ENCODE assay signal across 21 mouse cellular contexts in genomic region chr15:6602003-6602402, GRCm38 (mm10).
DNase-seq lines count a peak whose midpoint lies in the region; ATAC-seq and TF ChIP-seq lines count a peak whose summit lies in the region.
"Had no signal": no experiment of that assay in that cellular context is flagged by ENCODE, and none has a peak within 500 bp of the region (broad histone marks: within the 10 kb centered on the region; RNA-seq: fewer than 3 reads in every experiment).

No protein-coding gene starts in this region.

- H3K4me3 ChIP-seq in spleen, adult 2 months (ENCODE audit: extremely low read depth, insufficient read depth, insufficient read length) = no peak overlapping the region
- no peak overlapping the region for H3K4me3 ChIP-seq in bone marrow, adult 2 months (replicated peaks; ENCODE audit: control insufficient read depth, low read depth, low read length)
- H3K4me3 ChIP-seq: forebrain, embryonic 10.5 days; heart, embryonic 15.5 days; limb, embryonic 10.5 days; neural tube, embryonic 15.5 days had no signal

- no peaks in the 10 kb centered on the region for H3K27me3 ChIP-seq in spleen, adult 2 months (ENCODE audit: control insufficient read depth, insufficient read depth, low read length)
- H3K27me3 ChIP-seq: heart, embryonic 15.5 days; neural tube, embryonic 15.5 days had no signal

- no peaks in the 10 kb centered on the region for H3K36me3 ChIP-seq in spleen, adult 2 months (ENCODE audit: control insufficient read depth, insufficient read depth, low read length)
- H3K36me3 ChIP-seq: forebrain, embryonic 10.5 days; heart, embryonic 15.5 days; limb, embryonic 10.5 days; neural tube, embryonic 15.5 days had no signal

- no peak for TF ChIP-seq POLR2A in spleen, adult 2 months (IDR thresholded peaks at IDR 0.05; ENCODE audit: low read depth, low read length)
- TF ChIP-seq POLR2A in bone marrow, adult 2 months (IDR thresholded peaks at IDR 0.05; ENCODE audit: borderline replicate concordance, control insufficient read depth, low read depth, low read length) = no peak

- H3K27ac ChIP-seq in spleen, adult 2 months (ENCODE audit: insufficient read depth, low read length) = peak overlapping the region; percentile 72
- peak overlapping the region; percentile 51; the same call in 1 of the 2 replicates for H3K27ac ChIP-seq in bone marrow, adult 2 months (ENCODE audit: control insufficient read depth, insufficient read depth, low read depth, low read length, poor library complexity)
- H3K27ac ChIP-seq: forebrain, embryonic 10.5 days; heart, embryonic 15.5 days; hindbrain, embryonic 14.5 days; limb, embryonic 10.5 days; neural tube, embryonic 15.5 days had no signal

- 45% methylated on average over 4 of the region's 4 CpGs for WGBS in spleen, adult 2 months
- WGBS in bone marrow, adult 2 months = 32% methylated on average over 4 of the region's 4 CpGs

- ATAC-seq in megakaryocyte progenitor cell, adult 5-6 weeks (replicated peaks; ENCODE audit: poor library complexity) = peak; percentile 49
- ATAC-seq: forebrain, embryonic 16.5 days had no signal

- H3K4me1 ChIP-seq in spleen, adult 2 months (ENCODE audit: control insufficient read depth, insufficient read depth, insufficient read length) = peaks cover 3% of the 10 kb centered on the region; the same call in 1 of the 2 replicates
- peaks cover 1% of the 10 kb centered on the region; the same call in 1 of the 2 replicates for H3K4me1 ChIP-seq in bone marrow, adult 2 months (ENCODE audit: control insufficient read depth, insufficient read depth, low read length)
- H3K4me1 ChIP-seq: forebrain, embryonic 10.5 days; heart, embryonic 15.5 days; limb, embryonic 10.5 days; neural tube, embryonic 15.5 days had no signal

- no peak for DNase-seq in spleen, adult 2 months (ENCODE audit: low read depth in 1 of 2, low spot score in 2 of 2)
- no peak for DNase-seq in spleen, postnatal 36 days (ENCODE audit: low spot score in 2 of 2)
- DNase-seq in CD4-positive, CD25-positive, alpha-beta regulatory T cell, adult 2 months (ENCODE audit: low read depth, low spot score) = peak; percentile 49
- no peak for DNase-seq in lung, postnatal 14 days
- DNase-seq in frontal cortex, postnatal 25 days (ENCODE audit: low spot score in 2 of 2) = no peak
- DNase-seq: adrenal gland, postnatal 14 days; cerebellum, adult 11 months; cerebellum, postnatal 10 days; gastrocnemius, postnatal 14 days; heart, postnatal 4 days; kidney, adult 8-10 months; kidney, postnatal 10 days; lung, adult 2 months had no signal

- no peak for TF ChIP-seq CTCF in spleen, adult 2 months (IDR thresholded peaks at IDR 0.05; ENCODE audit: extremely low read depth, insufficient read depth, insufficient read length, insufficient replicate concordance)
- TF ChIP-seq CTCF in bone marrow, adult 2 months (IDR thresholded peaks at IDR 0.05; ENCODE audit: control insufficient read depth, insufficient read depth, low read length) = no peak
